Mouse (Mus musculus): ENCODE data around the gene Gm13272. TPM values are rescaled to one million over a fixed set of nuclear protein-coding genes. Genes with fewer than 3 reads are reported as not detected.
"Not testable (repeated sequence)": the region's sequence is repeated elsewhere in the genome, so short reads cannot be mapped to it uniquely, and the experiment has no call there.

The Gm13272 gene
- polyA plus RNA-seq, 1 experiment from 2014 or later: not detected

- Histone ChIP-seq H3K9ac (ENCODE audit: low read depth, low read length) (no peak overlapping the region), H3K4me1 (replicated peaks; ENCODE audit: control insufficient read depth, insufficient read depth, low read length) (no peaks in the 10 kb centered on the region), H3K27me3 (replicated peaks; ENCODE audit: control insufficient read depth, insufficient read depth, low read length) (no peaks in the 10 kb centered on the region), H3K4me3 (ENCODE audit: low read depth, low read length) (no peak overlapping the region), H3K4me2 (no peak overlapping the region), H3K36me3 (ENCODE audit: control insufficient read depth, insufficient read depth, low read length) (no peaks in the 10 kb centered on the region), H3K9me3 (ENCODE audit: control insufficient read depth, low read length) (no peaks in the 10 kb centered on the region), H3K27ac (ENCODE audit: low read depth, low read length) (no peak overlapping the region)
- WGBS: 24% methylated on average over 4 of the region's 4 CpGs
- DNase-seq (ENCODE audit: low spot score) (no peak), ATAC-seq (replicated peaks; ENCODE audit: low FRiP score) (no peak)
Observed at GRCm38 (mm10) chr4:88822995-88823394, 43.3 kb downstream of the Gm13272 start.

GRCm38 (mm10) chr4:88827116-88827515 is 47.5 kb downstream of the Gm13272 start, which contains the start of gene Ifna6:
Ifna6 (plus strand) TSS chr4:88827416.
- DNase-seq (ENCODE audit: low spot score); H3K4me3 ChIP-seq (ENCODE audit: low read depth, low read length); H3K9ac ChIP-seq (ENCODE audit: low read depth, low read length); H3K36me3 ChIP-seq (ENCODE audit: control insufficient read depth, insufficient read depth, low read length); ATAC-seq (replicated peaks; ENCODE audit: low FRiP score); H3K9me3 ChIP-seq (ENCODE audit: control insufficient read depth, low read length); H3K27ac ChIP-seq (ENCODE audit: low read depth, low read length); H3K27me3 ChIP-seq (replicated peaks; ENCODE audit: control insufficient read depth, insufficient read depth, low read length); H3K4me1 ChIP-seq (replicated peaks; ENCODE audit: control insufficient read depth, insufficient read depth, low read length); H3K4me2 ChIP-seq: not testable (repeated sequence)

Other genes with a start within 250 kb of the Gm13272 start
- not detected in 2 replicates for gene Ifna15, start 221.6 kb upstream of the Gm13272 start, polyA plus RNA-seq (2014; fragmentation: Nextera tagmentation; extraction: Ambion mirVana)
- gene Ifna14, start 208.1 kb upstream of the Gm13272 start, polyA plus RNA-seq (2014; fragmentation: Nextera tagmentation; extraction: Ambion mirVana): not detected in 2 replicates
- gene Ifna9, start 187.5 kb upstream of the Gm13272 start, polyA plus RNA-seq (2014; fragmentation: Nextera tagmentation; extraction: Ambion mirVana): not detected in 2 replicates
- not detected in 2 replicates for gene Ifna12, start 176.5 kb upstream of the Gm13272 start, polyA plus RNA-seq (2014; fragmentation: Nextera tagmentation; extraction: Ambion mirVana)
- not detected in 2 replicates for gene C87499, start 145.4 kb upstream of the Gm13272 start, polyA plus RNA-seq (2014; fragmentation: Nextera tagmentation; extraction: Ambion mirVana)
- not detected in 2 replicates for gene Ifna13, start 135.4 kb upstream of the Gm13272 start, polyA plus RNA-seq (2014; fragmentation: Nextera tagmentation; extraction: Ambion mirVana)
- not detected in 2 replicates for gene Ifna16, start 102.9 kb upstream of the Gm13272 start, polyA plus RNA-seq (2014; fragmentation: Nextera tagmentation; extraction: Ambion mirVana)
- not detected in 2 replicates for gene Ifna2, start 95.9 kb upstream of the Gm13272 start, polyA plus RNA-seq (2014; fragmentation: Nextera tagmentation; extraction: Ambion mirVana)
- not detected in 2 replicates for gene Ifnab, start 88.5 kb upstream of the Gm13272 start, polyA plus RNA-seq (2014; fragmentation: Nextera tagmentation; extraction: Ambion mirVana)
- 0.85 and 0.96 TPM in 2 replicates for gene Gm26566, start 58.0 kb upstream of the Gm13272 start, polyA plus RNA-seq (2014; fragmentation: Nextera tagmentation; extraction: Ambion mirVana)
- gene Klhl9, start 57.4 kb upstream of the Gm13272 start, polyA plus RNA-seq (2014; fragmentation: Nextera tagmentation; extraction: Ambion mirVana): 65.1 and 72.9 TPM in 2 replicates
- gene Gm13271, start 25.0 kb upstream of the Gm13272 start, polyA plus RNA-seq (2014; fragmentation: Nextera tagmentation; extraction: Ambion mirVana): not detected in 2 replicates
- gene Gm13283, start 19.7 kb upstream of the Gm13272 start, polyA plus RNA-seq (2014; fragmentation: Nextera tagmentation; extraction: Ambion mirVana): not detected in 2 replicates
- not detected in 2 replicates for gene Gm13290, start 6.0 kb upstream of the Gm13272 start, polyA plus RNA-seq (2014; fragmentation: Nextera tagmentation; extraction: Ambion mirVana)
- gene Gm13289, start 2.9 kb upstream of the Gm13272 start, polyA plus RNA-seq (2014; fragmentation: Nextera tagmentation; extraction: Ambion mirVana): not detected in 2 replicates
- gene Ifnz, start 2.3 kb downstream of the Gm13272 start, polyA plus RNA-seq (2014; fragmentation: Nextera tagmentation; extraction: Ambion mirVana): not detected in 2 replicates
- not detected in 2 replicates for gene Gm13276, start 5.9 kb downstream of the Gm13272 start, polyA plus RNA-seq (2014; fragmentation: Nextera tagmentation; extraction: Ambion mirVana)
- not detected in 2 replicates for gene Gm13277, start 8.8 kb downstream of the Gm13272 start, polyA plus RNA-seq (2014; fragmentation: Nextera tagmentation; extraction: Ambion mirVana)
- gene Gm13278, start 11.7 kb downstream of the Gm13272 start, polyA plus RNA-seq (2014; fragmentation: Nextera tagmentation; extraction: Ambion mirVana): not detected in 2 replicates
- gene Gm13275, start 14.6 kb downstream of the Gm13272 start, polyA plus RNA-seq (2014; fragmentation: Nextera tagmentation; extraction: Ambion mirVana): not detected in 2 replicates
- gene Gm13279, start 17.5 kb downstream of the Gm13272 start, polyA plus RNA-seq (2014; fragmentation: Nextera tagmentation; extraction: Ambion mirVana): not detected in 2 replicates
- 0.26 and 0.66 TPM in 2 replicates for gene Gm13285, start 19.8 kb downstream of the Gm13272 start, polyA plus RNA-seq (2014; fragmentation: Nextera tagmentation; extraction: Ambion mirVana)
- gene Gm13287, start 23.4 kb downstream of the Gm13272 start, polyA plus RNA-seq (2014; fragmentation: Nextera tagmentation; extraction: Ambion mirVana): not detected in 2 replicates
- not detected in 2 replicates for gene Gm13288, start 25.7 kb downstream of the Gm13272 start, polyA plus RNA-seq (2014; fragmentation: Nextera tagmentation; extraction: Ambion mirVana)
- gene Ifna7, start 36.4 kb downstream of the Gm13272 start, polyA plus RNA-seq (2014; fragmentation: Nextera tagmentation; extraction: Ambion mirVana): not detected in 2 replicates
- gene Ifna11, start 40.1 kb downstream of the Gm13272 start, polyA plus RNA-seq (2014; fragmentation: Nextera tagmentation; extraction: Ambion mirVana): not detected in 2 replicates
- not detected in 2 replicates for gene Ifna6, start 47.6 kb downstream of the Gm13272 start, polyA plus RNA-seq (2014; fragmentation: Nextera tagmentation; extraction: Ambion mirVana)
- not detected in 2 replicates for gene Ifna5, start 55.7 kb downstream of the Gm13272 start, polyA plus RNA-seq (2014; fragmentation: Nextera tagmentation; extraction: Ambion mirVana)
- gene Ifna4, start 62.0 kb downstream of the Gm13272 start, polyA plus RNA-seq (2014; fragmentation: Nextera tagmentation; extraction: Ambion mirVana): not detected in 2 replicates
- gene Ifna1, start 70.2 kb downstream of the Gm13272 start, polyA plus RNA-seq (2014; fragmentation: Nextera tagmentation; extraction: Ambion mirVana): not detected in 2 replicates
- gene Ifne, start 100.4 kb downstream of the Gm13272 start, polyA plus RNA-seq (2014; fragmentation: Nextera tagmentation; extraction: Ambion mirVana): not detected in 2 replicates

Measured in liver, embryonic 11.5 days (tissue).